Mouse (Mus musculus) liver, embryonic 14.5 days (tissue): ENCODE results near the gene Pbx2.

ENCODE experiments used
- CTCF ChIP-seq: IDR thresholded peaks from 2 replicates; pipeline ENCODE4 v1.5.1; 2016; ENCODE audit warnings: antibody characterized with exemption, low read depth, control low read depth
- EP300 ChIP-seq: IDR thresholded peaks from 2 replicates; pipeline ENCODE4 v1.6.1; 2016; ENCODE audit warnings: antibody characterized with exemption, low read depth

DNA sequence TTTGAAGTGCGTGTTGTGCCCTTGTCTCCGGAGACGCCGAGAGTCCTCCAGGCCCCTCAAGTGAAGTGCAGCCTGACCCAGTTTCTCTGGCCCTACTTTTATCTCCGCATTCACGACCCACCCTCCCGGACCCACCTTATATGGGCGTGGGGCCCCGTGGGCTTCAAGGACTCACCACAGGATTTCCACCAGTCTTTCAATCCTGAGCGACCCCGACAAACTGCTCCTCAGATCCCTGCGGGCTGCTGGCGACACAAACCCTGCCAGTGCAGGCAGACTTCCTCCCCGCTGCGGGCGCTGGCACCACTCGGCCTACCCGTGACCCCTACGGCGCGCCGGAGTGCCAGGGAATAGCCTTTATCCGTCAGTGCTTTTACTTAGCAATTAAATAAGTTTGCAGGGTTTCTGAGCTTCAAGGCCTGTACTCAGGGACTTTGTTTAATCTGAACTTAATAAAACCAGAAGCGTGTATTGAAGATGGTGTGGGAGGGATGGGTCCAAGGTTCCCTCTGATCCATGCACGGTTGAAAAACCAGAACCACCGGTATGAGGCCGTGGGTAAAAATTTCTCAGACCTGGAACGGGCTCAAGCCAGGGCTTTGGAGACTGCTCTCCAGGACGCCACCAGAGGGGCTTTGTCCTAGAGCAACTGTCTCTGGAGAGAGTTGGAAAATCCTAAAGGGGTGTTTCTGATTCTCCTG is 37.0 kb downstream of the Pbx2 start, which contains the start of gene Ppt2:
- no peak for TF ChIP-seq EP300
- TF ChIP-seq CTCF: no peak
